Mouse (Mus musculus) stomach, postnatal 0 days (tissue): ENCODE measurements around the gene Pik3r3.

Experiments used
- CTCF ChIP-seq: IDR thresholded peaks from 2 replicates; pipeline ENCODE4 v1.5.1; 2016; ENCODE audit warnings: antibody characterized with exemption, low read depth, mild to moderate bottlenecking, moderate library complexity
- EP300 ChIP-seq: optimal IDR thresholded peaks from 2 replicates; pipeline ENCODE3; 2016; ENCODE audit warnings: antibody characterized with exemption

DNA sequence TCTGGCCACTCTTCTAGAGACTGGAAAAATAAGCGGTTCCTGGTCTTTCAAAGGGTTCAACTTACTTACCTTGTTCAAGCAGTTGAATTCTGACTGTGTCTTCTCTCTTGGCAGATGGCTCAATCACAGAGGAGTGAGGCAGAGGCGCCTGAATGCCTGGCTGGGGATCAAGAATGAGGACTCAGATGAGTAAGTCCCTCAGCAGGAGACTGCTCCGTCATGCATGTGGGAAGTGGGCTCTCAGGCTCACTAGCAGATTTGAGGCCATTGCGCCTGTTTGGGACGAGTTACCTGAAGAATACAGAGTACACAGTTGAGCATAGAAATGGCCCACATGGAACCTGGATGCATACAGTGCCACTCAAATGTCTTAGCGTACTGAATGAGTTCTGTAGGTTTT, 70.1 kb downstream of the Pik3r3 start:
- TF ChIP-seq CTCF, result no peak
- TF ChIP-seq EP300, result no peak
